ENCODE assay signal across 9 mouse cellular contexts in genomic region chr4:106799772-106800336, GRCm38 (mm10). TPM values are rescaled to one million over a fixed set of nuclear protein-coding genes. Genes with fewer than 3 reads are reported as not detected.
A peak's percentile ranks its signal among the peaks of the same experiment; 100 is the strongest.
DNase-seq lines count a peak whose midpoint lies in the region; ATAC-seq and TF ChIP-seq lines count a peak whose summit lies in the region.
"Had no signal": no experiment of that assay in that cellular context is flagged by ENCODE, and none has a peak within 500 bp of the region (broad histone marks: within the 10 kb centered on the region; RNA-seq: fewer than 3 reads in every experiment).

No protein-coding gene starts in this region.

- 2% methylated on average over 14 of the region's 15 CpGs for WGBS in intestine, postnatal 0 days
- WGBS in midbrain, embryonic 11.5 days: 8% methylated on average over 15 of the region's 15 CpGs

- H3K4me3 ChIP-seq in erythroblast, embryonic 14.5 days (replicated peaks): peak overlapping the region; percentile 53
- H3K4me3 ChIP-seq in intestine, postnatal 0 days (ENCODE audit: low read depth, low read length): peak overlapping the region; percentile 39
- H3K4me3 ChIP-seq in midbrain, embryonic 11.5 days (ENCODE audit: low read depth, low read length): no peak overlapping the region

- peaks cover 89% of the 10 kb centered on the region for H3K4me1 ChIP-seq in erythroblast, embryonic 14.5 days (ENCODE audit: control insufficient read depth)
- H3K4me1 ChIP-seq in intestine, postnatal 0 days (replicated peaks; ENCODE audit: control insufficient read depth, insufficient read depth, low read length): no peaks in the 10 kb centered on the region
- peaks cover 8% of the 10 kb centered on the region for H3K4me1 ChIP-seq in midbrain, embryonic 11.5 days (ENCODE audit: control insufficient read depth, insufficient read depth, low read length)

- peaks cover 6% of the 10 kb centered on the region for H3K9me3 ChIP-seq in erythroblast, embryonic 14.5 days (ENCODE audit: control insufficient read depth, low read length)
- H3K9me3 ChIP-seq in intestine, postnatal 0 days (ENCODE audit: control insufficient read depth): no peaks in the 10 kb centered on the region
- no peaks in the 10 kb centered on the region for H3K9me3 ChIP-seq in midbrain, embryonic 11.5 days (ENCODE audit: control insufficient read depth, low read length)

- H3K27me3 ChIP-seq in erythroblast, embryonic 14.5 days (ENCODE audit: control insufficient read depth): no peaks in the 10 kb centered on the region
- H3K27me3 ChIP-seq in intestine, postnatal 0 days (replicated peaks; ENCODE audit: control insufficient read depth, insufficient read depth, low read length): no peaks in the 10 kb centered on the region
- H3K27me3 ChIP-seq in midbrain, embryonic 11.5 days (ENCODE audit: control insufficient read depth, insufficient read depth, low read length): peaks cover 1% of the 10 kb centered on the region; the same call in 1 of the 2 replicates

- ATAC-seq in erythroblast, adult 5-6 weeks (replicated peaks; ENCODE audit: low FRiP score, poor library complexity, severe bottlenecking): no peak
- peak; percentile 76 for ATAC-seq in intestine, postnatal 0 days
- peak; percentile 78 for ATAC-seq in midbrain, embryonic 11.5 days (ENCODE audit: low FRiP score)

- H3K4me2 ChIP-seq in intestine, postnatal 0 days (replicated peaks; ENCODE audit: low read depth): peak overlapping the region; percentile 64
- peak overlapping the region; percentile 24 for H3K4me2 ChIP-seq in midbrain, embryonic 11.5 days

- H3K27ac ChIP-seq in intestine, postnatal 0 days (ENCODE audit: low read depth, low read length): peak overlapping the region; percentile 74
- no peak overlapping the region for H3K27ac ChIP-seq in midbrain, embryonic 11.5 days (ENCODE audit: low read depth, low read length)

- peak; percentile 82 for DNase-seq in embryo, embryonic 11 days
- DNase-seq in gastrocnemius, postnatal 4 days (ENCODE audit: low spot score in 2 of 2): peak; percentile 55 to 78
- DNase-seq in left cerebral cortex, postnatal 25 days (ENCODE audit: low spot score in 2 of 2): peak; percentile 69 to 75
- peak; percentile 92 for DNase-seq in midbrain, embryonic 11.5 days (ENCODE audit: low spot score, missing footprints)
- DNase-seq in spleen, postnatal 10 days (ENCODE audit: low spot score in 2 of 2): peak; percentile 47 to 72

- TF ChIP-seq CTCF in intestine, postnatal 0 days (IDR thresholded peaks at IDR 0.05; ENCODE audit: low read depth): peak; percentile 86

- H3K9ac ChIP-seq in intestine, postnatal 0 days (ENCODE audit: low read depth, low read length): peak overlapping the region; percentile 0
- H3K9ac ChIP-seq in midbrain, embryonic 11.5 days (ENCODE audit: low read length): peak overlapping the region; percentile 17; the same call in 1 of the 2 replicates

- intact Hi-C loops in left cerebral cortex, postnatal 25 days (cut with DNase I): loop anchor here (10.0 kb wide), 1 partner anchor 365 kb away; no protein-coding TSS in a partner anchor

- H3K36me3 ChIP-seq in erythroblast, embryonic 14.5 days (ENCODE audit: control insufficient read depth): peaks cover 88% of the 10 kb centered on the region
- H3K36me3 ChIP-seq in intestine, postnatal 0 days (ENCODE audit: control insufficient read depth, insufficient read depth): no peaks in the 10 kb centered on the region; the same call in 1 of the 2 replicates
- no peaks in the 10 kb centered on the region for H3K36me3 ChIP-seq in midbrain, embryonic 11.5 days (ENCODE audit: control insufficient read depth, insufficient read depth, low read length)
- H3K36me3 ChIP-seq: G1E had no signal

RNA-seq across cellular contexts. Expression of gene Acot11, which starts 4.9 kb away (rescaled TPM):
- 1.3 and 1.8 TPM in 2 replicates for polyA plus RNA-seq in erythroblast, embryonic 14.5 days (2012)
- total RNA-seq in erythroblast, adult 5-6 weeks (2015; ENCODE audit: low replicate concordance): 0.19 and 2.7 TPM in 2 replicates
- total RNA-seq in erythroblast, adult 5-6 weeks (2017; ENCODE audit: low replicate concordance): 1.3 TPM in 2 replicates
- 10 to 100 TPM; 12.3 to 15.8 TPM for total RNA-seq in gastrocnemius, postnatal 4 days (2021)
- polyA plus RNA-seq in intestine, postnatal 0 days (2015; fragmentation: Nextera tagmentation; extraction: Ambion mirVana): 7.8 and 7.9 TPM in 2 replicates
- 10 to 100 TPM; 39.1 to 53.0 TPM for total RNA-seq in left cerebral cortex, postnatal 25 days (2021)
- polyA plus RNA-seq in midbrain, embryonic 11.5 days (2014; fragmentation: Nextera tagmentation; extraction: Ambion mirVana): 1.3 TPM in 2 replicates
